Mouse (Mus musculus) neural tube, embryonic 15.5 days (tissue): ENCODE results near the gene Cyp2d40. TPM values are rescaled to one million over a fixed set of nuclear protein-coding genes. Genes with fewer than 3 reads are reported as not detected.

ENCODE experiments used
- ATAC-seq: fragments of 200-750 bp; cut with Nextera tagmentation; 2 replicates; pipeline ENCODE4 v1.8.0; 2017; ENCODE audit warnings: mild to moderate bottlenecking, moderate TSS enrichment, moderate library complexity; ENCODE audit not compliant: low FRiP score
- H3K27ac ChIP-seq: fragments of 300-500 bp; sonication (generic); replicated peaks from 2 replicates; pipeline ENCODE4 v1.5.1; 2015; ENCODE audit warnings: mild to moderate bottlenecking, inconsistent platforms
- H3K27me3 ChIP-seq: fragments of 300-500 bp; sonication (generic); replicated peaks from 2 replicates; pipeline ENCODE4 v1.6.1; 2015; ENCODE audit warnings: inconsistent platforms
- H3K36me3 ChIP-seq: fragments of 300-500 bp; sonication (generic); 2 replicates; pipeline ENCODE4 v1.6.1; 2015; ENCODE audit warnings: inconsistent platforms
- H3K4me1 ChIP-seq: fragments of 300-500 bp; sonication (generic); 2 replicates; pipeline ENCODE4 v1.6.1; 2015; ENCODE audit warnings: inconsistent platforms
- H3K4me2 ChIP-seq: fragments of 300-500 bp; sonication (generic); 2 replicates; pipeline ENCODE4 v1.6.1; 2015; ENCODE audit warnings: inconsistent platforms, mild to moderate bottlenecking, moderate library complexity
- H3K4me3 ChIP-seq: fragments of 300-500 bp; sonication (generic); replicated peaks from 2 replicates; pipeline ENCODE4 v1.5.1; 2015; ENCODE audit warnings: mild to moderate bottlenecking, inconsistent platforms
- H3K9ac ChIP-seq: fragments of 300-500 bp; sonication (generic); replicated peaks from 2 replicates; pipeline ENCODE4 v1.6.1; 2015; ENCODE audit warnings: mild to moderate bottlenecking, inconsistent platforms
- H3K9me3 ChIP-seq: fragments of 300-500 bp; sonication (generic); replicated peaks from 2 replicates; pipeline ENCODE4 v1.6.1; 2016; ENCODE audit warnings: inconsistent platforms
- WGBS: fragments of 180-500 bp; shearing (Covaris S2); methylation state at CpG from one replicate; pipeline ENCODE4 v1.1.7; 2015; ENCODE audit warnings: mixed read lengths; 5-methylcytosine and 5-hydroxymethylcytosine counted together
- polyA plus RNA-seq: library from polyadenylated mRNA; unstranded; fragments of >200 nt; fragmentation: Nextera tagmentation; extraction: Ambion mirVana; gene quantifications from 2 replicates; pipeline ENCODE4 v1.2.1, GENCODE M21; 2015

Gene Cyp2d40
- not detected in 2 replicates for polyA plus RNA-seq

GRCm38 (mm10) chr15:82763631-82764420, at the start of gene Cyp2d40:
Gene Cyp2d40 (minus strand): TSS chr15:82764183.
- Histone ChIP-seq H3K4me1 (no peaks in the 10 kb centered on the region), H3K27ac (no peak within 1 kb of the TSS), H3K4me3 (no peak within 1 kb of the TSS), H3K9ac (no peak within 1 kb of the TSS), H3K9me3 (no peaks in the 10 kb centered on the region), H3K36me3 (no peaks in the 10 kb centered on the region), H3K27me3 (no peaks in the 10 kb centered on the region), H3K4me2 (no peak within 1 kb of the TSS)
- WGBS, result 94% methylated on average over 9 of the region's 9 CpGs
- no peak for ATAC-seq

DNA sequence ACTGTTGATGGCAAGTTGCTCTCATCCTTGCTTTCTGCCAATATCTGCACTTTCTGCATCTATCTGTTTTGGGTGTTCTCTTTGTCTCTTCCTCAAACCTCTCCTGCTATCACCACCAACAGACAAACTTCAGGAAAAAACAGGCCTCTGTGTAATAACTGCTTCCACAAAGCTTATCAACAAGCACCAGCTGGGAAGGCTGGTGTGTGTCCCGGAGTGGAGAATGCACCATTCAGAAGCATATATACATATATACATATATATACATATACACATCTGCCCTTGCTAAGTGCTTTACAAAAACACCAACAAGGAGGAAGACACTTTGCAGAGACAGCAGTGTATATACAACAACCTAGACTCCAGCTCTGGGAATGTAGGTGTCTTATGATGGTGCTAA, 46.6 kb upstream of the Cyp2d40 start:
- ATAC-seq, result no peak
- Histone ChIP-seq H3K27ac (no peak overlapping the region), H3K36me3 (peaks cover 10% of the 10 kb centered on the region; the same call in 1 of the 2 replicates), H3K9me3 (no peaks in the 10 kb centered on the region), H3K4me1 (no peaks in the 10 kb centered on the region), H3K4me2 (no peak overlapping the region), H3K9ac (no peak overlapping the region), H3K27me3 (no peaks in the 10 kb centered on the region), H3K4me3 (no peak overlapping the region)
- 96% methylated on average over 1 of the region's 1 CpGs for WGBS

GRCm38 (mm10) chr15:82809511-82809910, 45.5 kb upstream of the Cyp2d40 start:
- peaks cover 10% of the 10 kb centered on the region; the same call in 1 of the 2 replicates for H3K36me3 ChIP-seq
- no peak overlapping the region for H3K9ac ChIP-seq
- H3K4me1 ChIP-seq, result peaks cover 2% of the 10 kb centered on the region; the same call in 1 of the 2 replicates
- no peak overlapping the region for H3K4me3 ChIP-seq
- H3K27me3 ChIP-seq, result no peaks in the 10 kb centered on the region
- ATAC-seq, result no peak
- H3K9me3 ChIP-seq, result no peaks in the 10 kb centered on the region
- WGBS, result 72% methylated on average over 6 of the region's 6 CpGs
- no peak overlapping the region for H3K4me2 ChIP-seq
- H3K27ac ChIP-seq, result no peak overlapping the region

GRCm38 (mm10) chr15:82806969-82807763, 43.2 kb upstream of the Cyp2d40 start:
- Histone ChIP-seq H3K4me3 (no peak overlapping the region), H3K27ac (no peak overlapping the region), H3K4me2 (no peak overlapping the region), H3K4me1 (peaks cover 3% of the 10 kb centered on the region; the same call in 1 of the 2 replicates), H3K27me3 (no peaks in the 10 kb centered on the region), H3K9me3 (no peaks in the 10 kb centered on the region), H3K36me3 (peaks cover 10% of the 10 kb centered on the region; the same call in 1 of the 2 replicates), H3K9ac (no peak overlapping the region)
- no peak for ATAC-seq
- WGBS, result 57% methylated on average over 5 of the region's 5 CpGs

GRCm38 (mm10) chr15:82804708-82805639, 41.0 kb upstream of the Cyp2d40 start:
- Histone ChIP-seq H3K27ac (no peak overlapping the region), H3K36me3 (0 out of 2 replicates have a peak, but pooled peaks cover 3% of the 10 kb centered on the region), H3K4me2 (no peak overlapping the region), H3K4me3 (no peak overlapping the region), H3K27me3 (no peaks in the 10 kb centered on the region), H3K4me1 (peaks cover 3% of the 10 kb centered on the region; the same call in 1 of the 2 replicates), H3K9ac (no peak overlapping the region), H3K9me3 (no peaks in the 10 kb centered on the region)
- no peak for ATAC-seq
- WGBS, result 58% methylated on average over 5 of the region's 5 CpGs

GRCm38 (mm10) chr15:82795936-82796440, 32.0 kb upstream of the Cyp2d40 start:
- H3K27ac ChIP-seq, result no peak overlapping the region
- no peaks in the 10 kb centered on the region for H3K4me1 ChIP-seq
- ATAC-seq, result no peak
- no peak overlapping the region for H3K4me3 ChIP-seq
- H3K4me2 ChIP-seq, result no peak overlapping the region
- no peaks in the 10 kb centered on the region for H3K9me3 ChIP-seq
- H3K36me3 ChIP-seq, result no peaks in the 10 kb centered on the region
- no peaks in the 10 kb centered on the region for H3K27me3 ChIP-seq
- 86% methylated on average over 3 of the region's 3 CpGs for WGBS
- no peak overlapping the region for H3K9ac ChIP-seq

GRCm38 (mm10) chr15:82794277-82794676, 30.3 kb upstream of the Cyp2d40 start, which contains the start of gene Cyp2d26:
Gene Cyp2d26 (minus strand): TSS chr15:82794294.
- 91% methylated on average over 5 of the region's 5 CpGs for WGBS
- Histone ChIP-seq H3K36me3 (no peaks in the 10 kb centered on the region), H3K9me3 (no peaks in the 10 kb centered on the region), H3K4me1 (no peaks in the 10 kb centered on the region), H3K9ac (no peak within 1 kb of the TSS), H3K27me3 (no peaks in the 10 kb centered on the region), H3K4me3 (no peak within 1 kb of the TSS), H3K4me2 (no peak within 1 kb of the TSS), H3K27ac (no peak within 1 kb of the TSS)
- no peak for ATAC-seq

GRCm38 (mm10) chr15:82793868-82794267, 29.9 kb upstream of the Cyp2d40 start:
- no peak overlapping the region for H3K4me3 ChIP-seq
- H3K27ac ChIP-seq, result no peak overlapping the region
- H3K4me2 ChIP-seq, result no peak overlapping the region
- no peak for ATAC-seq
- H3K27me3 ChIP-seq, result no peaks in the 10 kb centered on the region
- no peaks in the 10 kb centered on the region for H3K9me3 ChIP-seq
- H3K36me3 ChIP-seq, result no peaks in the 10 kb centered on the region
- H3K9ac ChIP-seq, result no peak overlapping the region
- no peaks in the 10 kb centered on the region for H3K4me1 ChIP-seq
- WGBS, result 88% methylated on average over 6 of the region's 6 CpGs

DNA sequence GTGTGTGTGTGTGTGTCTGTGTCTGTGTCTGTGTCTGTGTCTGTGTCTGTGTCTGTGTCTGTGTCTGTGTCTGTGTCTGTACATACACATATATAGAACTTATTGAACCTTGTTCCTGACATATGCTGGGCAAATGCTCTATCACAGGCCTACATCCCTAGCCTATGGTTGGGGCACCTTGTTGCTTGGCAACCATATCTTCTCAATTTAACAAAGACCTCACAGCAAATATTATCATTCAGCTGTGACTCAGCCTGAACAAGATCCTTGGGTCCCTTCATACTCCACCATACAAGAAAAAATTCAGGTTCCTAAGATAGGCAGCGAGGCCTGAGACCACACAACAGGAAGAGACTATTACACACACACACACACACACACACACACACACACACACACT, 29.5 kb upstream of the Cyp2d40 start:
- H3K4me2 ChIP-seq, result no peak overlapping the region
- no peak overlapping the region for H3K4me3 ChIP-seq
- no peak for ATAC-seq
- no peaks in the 10 kb centered on the region for H3K4me1 ChIP-seq
- no peak overlapping the region for H3K27ac ChIP-seq
- 93% methylated on average over 1 of the region's 1 CpGs for WGBS
- no peaks in the 10 kb centered on the region for H3K36me3 ChIP-seq
- no peaks in the 10 kb centered on the region for H3K27me3 ChIP-seq
- H3K9ac ChIP-seq, result no peak overlapping the region
- H3K9me3 ChIP-seq, result no peaks in the 10 kb centered on the region

DNA sequence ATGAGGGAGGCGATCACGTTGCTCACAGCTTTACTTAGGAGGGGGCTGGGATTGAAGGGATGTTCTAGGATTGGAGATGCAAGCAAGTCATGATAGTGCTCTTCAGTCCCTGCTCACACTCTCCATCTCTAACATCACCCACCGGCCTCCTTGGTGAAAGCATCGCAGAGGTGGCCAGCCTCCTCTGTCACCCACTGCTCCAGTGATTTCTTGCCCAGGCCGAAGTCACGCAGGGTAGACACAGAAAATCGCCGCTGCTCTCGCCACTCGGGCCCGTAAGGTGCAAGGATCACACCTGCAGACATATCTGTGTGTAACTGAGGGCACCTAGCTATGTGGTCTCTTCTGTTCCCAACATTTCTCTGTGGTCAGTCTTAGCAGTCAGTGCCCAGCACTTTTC, 28.6 kb upstream of the Cyp2d40 start:
- 96% methylated on average over 11 of the region's 11 CpGs for WGBS

DNA sequence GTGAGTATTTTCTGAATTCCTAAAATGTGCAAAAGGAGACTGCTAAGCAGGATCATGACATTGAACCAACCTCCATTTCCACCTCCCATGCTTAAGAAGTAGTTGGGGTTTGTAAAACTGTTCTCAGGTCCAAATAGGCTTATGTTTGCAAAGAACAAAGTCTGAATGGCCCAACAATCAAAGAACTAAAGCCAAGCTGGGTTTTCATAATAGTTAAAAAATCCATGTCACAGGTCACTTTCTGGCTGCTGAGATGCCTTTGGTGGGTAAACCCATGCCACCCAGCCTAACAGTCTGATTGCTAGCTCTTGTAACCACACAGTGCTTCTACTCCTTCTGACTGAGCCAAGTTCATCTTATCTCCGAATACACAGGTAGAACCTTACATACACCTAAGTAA, 20.6 kb upstream of the Cyp2d40 start:
- H3K4me1 ChIP-seq, result no peaks in the 10 kb centered on the region
- H3K4me2 ChIP-seq, result no peak overlapping the region
- no peaks in the 10 kb centered on the region for H3K36me3 ChIP-seq
- no peak overlapping the region for H3K9ac ChIP-seq
- H3K9me3 ChIP-seq, result no peaks in the 10 kb centered on the region
- no peaks in the 10 kb centered on the region for H3K27me3 ChIP-seq
- WGBS, result 80% methylated on average over 1 of the region's 1 CpGs
- no peak overlapping the region for H3K4me3 ChIP-seq
- H3K27ac ChIP-seq, result no peak overlapping the region
- ATAC-seq, result no peak

More for the DNA sequence above, 28.6 kb upstream of the Cyp2d40 start:
- no peak overlapping the region for H3K27ac ChIP-seq
- no peaks in the 10 kb centered on the region for H3K4me1 ChIP-seq
- H3K4me2 ChIP-seq, result no peak overlapping the region
- no peak overlapping the region for H3K9ac ChIP-seq
- ATAC-seq, result no peak
- H3K4me3 ChIP-seq, result no peak overlapping the region
- H3K27me3 ChIP-seq, result no peaks in the 10 kb centered on the region
- no peaks in the 10 kb centered on the region for H3K9me3 ChIP-seq
- H3K36me3 ChIP-seq, result no peaks in the 10 kb centered on the region
